Mouse (Mus musculus): Measurements from ENCODE around the gene Duoxa1. TPM values are rescaled to one million over a fixed set of nuclear protein-coding genes. Genes with fewer than 3 reads are reported as not detected.
A peak's percentile ranks its signal among the peaks of the same experiment; 100 is the strongest.

The Duoxa1 gene
- total RNA-seq (2018; cell fraction: chromatin; rRNA removed) = not detected
- total RNA-seq (2018; cell fraction: cytosol; rRNA removed) = not detected
- total RNA-seq (2018; cell fraction: nucleus; rRNA removed) = not detected
- polyA plus RNA-seq (2018) = not detected in 3 replicates

DNA sequence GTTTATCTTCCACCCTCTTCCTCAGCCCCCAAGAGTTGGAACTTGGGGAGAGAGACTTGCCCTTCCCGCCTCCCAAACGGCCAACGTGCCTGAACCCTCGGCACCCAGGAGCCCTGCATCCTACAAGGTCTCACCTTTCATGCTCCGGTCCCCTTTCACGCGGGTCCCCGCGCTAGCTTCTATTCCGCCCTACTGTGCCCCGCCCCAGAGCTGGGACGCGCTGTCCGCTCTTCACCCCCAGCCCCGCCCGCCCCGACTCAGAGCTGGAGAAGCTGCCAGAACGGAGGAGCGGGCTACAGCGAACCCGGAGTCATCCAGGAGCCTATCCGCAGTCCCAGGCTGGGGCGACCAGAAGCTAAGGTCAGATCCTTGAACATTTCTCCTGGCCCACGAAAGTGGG is at the start of gene Duoxa1:
Duoxa1 (minus strand) TSS at position 195 of the 400 bp plus-strand sequence.
- H3K4me3 ChIP-seq (ENCODE audit: inconsistent target) = no peak within 1 kb of the TSS
- WGBS (ENCODE audit: missing documents) = 18% methylated on average over 23 of the region's 24 CpGs
- no peaks in the 10 kb centered on the region for H3K79me2 ChIP-seq (ENCODE audit: inconsistent target)
- H3K36me3 ChIP-seq (ENCODE audit: inconsistent target) = no peaks in the 10 kb centered on the region
- no peak within 1 kb of the TSS for H3K27ac ChIP-seq

- H3K79me2 ChIP-seq (ENCODE audit: inconsistent target) = no peaks in the 10 kb centered on the region
- H3K36me3 ChIP-seq (ENCODE audit: inconsistent target) = no peaks in the 10 kb centered on the region
- no peak overlapping the region for H3K4me3 ChIP-seq (ENCODE audit: inconsistent target)
- H3K27ac ChIP-seq = no peak overlapping the region
- WGBS (ENCODE audit: missing documents) = 90% methylated on average over 13 of the region's 13 CpGs
Measured at GRCm38 (mm10) chr2:122362622-122363523, 49.3 kb upstream of the Duoxa1 start.

DNA sequence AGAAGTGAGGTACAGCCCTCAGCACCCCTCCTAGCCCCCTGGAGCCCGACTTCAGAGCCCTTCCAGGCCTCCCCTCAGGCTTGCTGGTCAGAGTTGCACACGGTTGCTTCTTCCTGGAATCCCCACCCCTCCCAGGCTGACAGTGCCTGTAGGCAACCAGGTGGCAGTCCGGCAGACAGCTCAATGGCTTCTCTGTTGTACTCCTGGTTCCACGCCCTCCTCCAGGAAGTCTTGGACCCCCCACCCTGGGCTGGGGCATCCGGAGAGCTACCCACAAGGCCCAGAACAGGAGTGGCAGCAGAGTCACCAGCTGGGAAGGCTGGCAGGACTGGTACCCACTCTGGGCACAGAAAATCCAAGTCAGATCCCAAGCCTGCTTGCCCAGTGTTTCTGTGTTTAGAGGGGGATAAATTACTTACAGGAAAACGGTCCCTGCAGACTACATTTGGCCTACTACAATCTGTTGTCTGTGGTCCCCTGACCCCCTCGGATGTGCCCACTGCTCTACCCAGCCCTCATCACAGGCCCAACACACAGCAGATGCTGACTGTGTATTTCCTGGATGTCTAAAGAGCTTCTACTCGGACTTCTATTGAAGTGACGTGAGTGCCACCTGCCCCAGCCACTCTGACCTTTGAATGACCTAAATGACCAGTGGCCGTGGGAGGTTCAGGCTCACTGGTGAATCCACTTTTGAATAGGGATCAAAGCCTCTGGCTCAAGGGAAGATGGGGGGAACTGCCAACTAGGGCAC is 48.5 kb upstream of the Duoxa1 start:
- WGBS (ENCODE audit: missing documents) = 71% methylated on average over 10 of the region's 10 CpGs
- H3K79me2 ChIP-seq (ENCODE audit: inconsistent target) = no peaks in the 10 kb centered on the region
- H3K4me3 ChIP-seq (ENCODE audit: inconsistent target) = no peak overlapping the region
- no peaks in the 10 kb centered on the region for H3K36me3 ChIP-seq (ENCODE audit: inconsistent target)
- H3K27ac ChIP-seq = no peak overlapping the region

DNA sequence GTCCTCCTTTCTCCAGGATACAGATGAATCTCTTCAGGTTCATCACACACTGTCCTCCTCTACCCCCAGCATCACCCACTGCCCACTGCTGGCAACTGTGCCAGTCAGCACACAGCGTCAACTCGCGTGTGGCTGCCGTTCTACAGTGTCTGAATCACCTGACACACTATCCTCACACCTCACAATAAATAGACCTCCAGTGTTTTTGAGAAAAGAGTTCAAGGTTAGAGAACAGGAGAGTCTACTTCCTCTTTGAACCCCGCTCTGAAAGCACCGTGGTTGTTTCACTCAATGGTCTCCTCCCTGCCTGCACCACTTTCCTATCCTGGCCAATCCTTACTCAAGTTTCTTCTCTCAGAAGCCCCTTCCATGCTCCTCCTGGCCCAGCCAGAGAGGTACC is 47.7 kb upstream of the Duoxa1 start:
- WGBS (ENCODE audit: missing documents) = 40% methylated on average over 6 of the region's 6 CpGs
- Histone ChIP-seq H3K79me2 (ENCODE audit: inconsistent target) (no peaks in the 10 kb centered on the region), H3K36me3 (ENCODE audit: inconsistent target) (no peaks in the 10 kb centered on the region), H3K4me3 (ENCODE audit: inconsistent target) (no peak overlapping the region), H3K27ac (no peak overlapping the region)

- no peaks in the 10 kb centered on the region for H3K79me2 ChIP-seq (ENCODE audit: inconsistent target)
- no peak overlapping the region for H3K27ac ChIP-seq
- H3K4me3 ChIP-seq (ENCODE audit: inconsistent target) = no peak overlapping the region
- H3K36me3 ChIP-seq (ENCODE audit: inconsistent target) = no peaks in the 10 kb centered on the region
- WGBS (ENCODE audit: missing documents) = 99% methylated on average over 6 of the region's 6 CpGs
Measured at GRCm38 (mm10) chr2:122360310-122360709, 46.8 kb upstream of the Duoxa1 start.

GRCm38 (mm10) chr2:122356187-122356586 is 42.7 kb upstream of the Duoxa1 start:
- no peaks in the 10 kb centered on the region for H3K36me3 ChIP-seq (ENCODE audit: inconsistent target)
- no peak overlapping the region for H3K27ac ChIP-seq
- no peak overlapping the region for H3K4me3 ChIP-seq (ENCODE audit: inconsistent target)
- no peaks in the 10 kb centered on the region for H3K79me2 ChIP-seq (ENCODE audit: inconsistent target)
- WGBS (ENCODE audit: missing documents) = 80% methylated on average over 3 of the region's 3 CpGs

DNA sequence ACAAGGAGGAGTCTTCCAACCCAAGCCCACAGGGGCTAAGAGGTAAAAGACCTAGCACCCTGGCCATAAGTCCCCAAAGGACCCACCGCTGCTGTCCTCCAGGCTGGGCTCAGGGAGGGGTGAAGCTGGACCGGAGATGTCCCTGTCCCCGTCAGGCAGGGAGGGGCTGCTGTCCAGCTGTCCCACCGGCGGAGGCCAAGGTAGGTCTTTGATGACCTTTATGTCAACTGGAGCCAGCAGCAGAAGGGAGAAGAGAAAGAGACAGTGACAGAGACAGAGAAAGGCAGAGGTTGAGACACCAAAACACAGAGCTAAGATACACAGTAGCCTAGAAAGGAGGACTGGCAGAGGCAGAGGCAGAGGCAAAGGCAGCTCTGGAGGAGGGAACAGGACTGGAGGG is 41.9 kb upstream of the Duoxa1 start:
- Histone ChIP-seq H3K4me3 (ENCODE audit: inconsistent target) (no peak overlapping the region), H3K27ac (no peak overlapping the region), H3K79me2 (ENCODE audit: inconsistent target) (no peaks in the 10 kb centered on the region), H3K36me3 (ENCODE audit: inconsistent target) (no peaks in the 10 kb centered on the region)
- WGBS (ENCODE audit: missing documents) = 97% methylated on average over 5 of the region's 5 CpGs

GRCm38 (mm10) chr2:122354191-122354929 is 40.8 kb upstream of the Duoxa1 start:
- H3K79me2 ChIP-seq (ENCODE audit: inconsistent target) = no peaks in the 10 kb centered on the region
- WGBS (ENCODE audit: missing documents) = 93% methylated on average over 12 of the region's 12 CpGs
- no peak overlapping the region for H3K27ac ChIP-seq
- H3K36me3 ChIP-seq (ENCODE audit: inconsistent target) = no peaks in the 10 kb centered on the region
- H3K4me3 ChIP-seq (ENCODE audit: inconsistent target) = no peak overlapping the region

- H3K79me2 ChIP-seq (ENCODE audit: inconsistent target) = no peaks in the 10 kb centered on the region
- no peak overlapping the region for H3K4me3 ChIP-seq (ENCODE audit: inconsistent target)
Measured at GRCm38 (mm10) chr2:122353765-122354164, 40.2 kb upstream of the Duoxa1 start.

DNA sequence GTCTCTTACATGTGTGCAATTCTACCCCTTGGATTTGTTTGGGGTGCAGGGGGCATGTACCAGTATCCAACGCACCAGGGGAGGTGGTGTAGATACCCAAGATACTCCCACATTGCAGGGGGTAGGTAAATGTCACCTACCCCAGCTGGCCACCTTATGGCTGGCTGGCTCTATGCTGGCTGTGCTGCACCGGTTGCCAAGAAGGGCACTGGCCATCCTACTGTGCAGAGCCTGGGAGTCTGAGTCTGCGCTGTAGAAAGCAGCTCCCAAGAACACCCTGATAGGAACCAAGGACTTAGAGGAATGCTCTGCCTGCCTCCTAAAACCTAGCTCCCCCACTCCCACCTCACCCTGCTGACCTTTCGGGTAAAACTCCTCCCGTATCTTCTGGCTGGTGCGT is 39.5 kb upstream of the Duoxa1 start:
- Histone ChIP-seq H3K27ac (no peak overlapping the region), H3K4me3 (ENCODE audit: inconsistent target) (no peak overlapping the region), H3K36me3 (ENCODE audit: inconsistent target) (no peaks in the 10 kb centered on the region), H3K79me2 (ENCODE audit: inconsistent target) (no peaks in the 10 kb centered on the region)
- whole genome bisulfite sequencing (ENCODE audit: missing documents) = 96% methylated on average over 6 of the region's 6 CpGs

More at GRCm38 (mm10) chr2:122353765-122354164, 40.2 kb upstream of the Duoxa1 start:
- WGBS (ENCODE audit: missing documents) = 92% methylated on average over 7 of the region's 8 CpGs
- Histone ChIP-seq H3K36me3 (ENCODE audit: inconsistent target) (no peaks in the 10 kb centered on the region), H3K27ac (no peak overlapping the region)

DNA sequence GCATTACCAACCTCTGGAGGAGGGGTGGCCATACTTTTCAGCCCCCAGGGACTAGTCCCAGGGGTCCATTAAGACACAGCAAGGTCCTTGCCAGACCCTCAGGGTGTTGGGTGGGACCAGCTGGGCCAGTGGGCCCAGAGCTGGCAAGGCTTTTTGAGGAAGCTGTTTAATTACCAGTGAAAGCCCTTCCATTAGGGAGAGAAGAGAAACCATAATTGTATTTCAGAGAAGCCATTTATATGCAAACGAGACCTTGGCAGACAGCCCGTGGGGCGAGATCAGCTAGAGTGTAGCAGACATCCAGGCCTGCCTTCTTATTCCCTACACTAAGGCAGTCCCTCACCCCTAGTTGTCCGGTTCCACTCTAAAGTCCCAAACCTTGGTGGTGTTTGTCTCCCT is 38.4 kb upstream of the Duoxa1 start:
- no peak overlapping the region for H3K4me3 ChIP-seq (ENCODE audit: inconsistent target)
- no peaks in the 10 kb centered on the region for H3K36me3 ChIP-seq (ENCODE audit: inconsistent target)
- H3K79me2 ChIP-seq (ENCODE audit: inconsistent target) = no peaks in the 10 kb centered on the region
- no peak overlapping the region for H3K27ac ChIP-seq
- WGBS (ENCODE audit: missing documents) = 73% methylated on average over 4 of the region's 4 CpGs

GRCm38 (mm10) chr2:122351156-122351930 is 37.8 kb upstream of the Duoxa1 start:
- no peak overlapping the region for H3K4me3 ChIP-seq (ENCODE audit: inconsistent target)
- 67% methylated on average over 5 of the region's 5 CpGs for WGBS (ENCODE audit: missing documents)
- H3K27ac ChIP-seq = no peak overlapping the region
- no peaks in the 10 kb centered on the region for H3K79me2 ChIP-seq (ENCODE audit: inconsistent target)
- H3K36me3 ChIP-seq (ENCODE audit: inconsistent target) = no peaks in the 10 kb centered on the region

- no peaks in the 10 kb centered on the region for H3K36me3 ChIP-seq (ENCODE audit: inconsistent target)
- no peaks in the 10 kb centered on the region for H3K79me2 ChIP-seq (ENCODE audit: inconsistent target)
- peak overlapping the region; percentile 14; the same call in 1 of the 2 replicates for H3K4me3 ChIP-seq (ENCODE audit: inconsistent target)
- 38% methylated on average over 14 of the region's 14 CpGs for WGBS (ENCODE audit: missing documents)
- H3K27ac ChIP-seq = no peak overlapping the region
Measured at GRCm38 (mm10) chr2:122349136-122349785, 35.7 kb upstream of the Duoxa1 start.
